Comparison of ENCODE assay signal across 13 mouse cellular contexts in genomic region chr1:40391374-40391773, GRCm38 (mm10). TPM values are rescaled to one million over a fixed set of nuclear protein-coding genes. Genes with fewer than 3 reads are reported as not detected.
"Had no signal": no experiment of that assay in that cellular context is flagged by ENCODE, and none has a peak within 500 bp of the region (broad histone marks: within the 10 kb centered on the region; RNA-seq: fewer than 3 reads in every experiment).

No protein-coding gene starts in this region.

- H3K27ac ChIP-seq: kidney, postnatal 0 days; limb, embryonic 12.5 days; liver, embryonic 13.5 days; midbrain, embryonic 10.5 days; neural tube, embryonic 12.5 days had no signal

- H3K9me3 ChIP-seq: limb, embryonic 12.5 days; liver, embryonic 13.5 days; midbrain, embryonic 10.5 days; neural tube, embryonic 12.5 days had no signal

- H3K4me2 ChIP-seq: limb, embryonic 12.5 days; liver, embryonic 13.5 days; neural tube, embryonic 12.5 days had no signal

- ATAC-seq: liver, postnatal 0 days had no signal

- H3K27me3 ChIP-seq: limb, embryonic 12.5 days; liver, embryonic 13.5 days; neural tube, embryonic 12.5 days had no signal

- DNase-seq: kidney, adult 9 months; kidney, postnatal 36 days; layer of hippocampus, adult 9-11 months; liver; liver, embryonic 13.5 days; liver, postnatal 0 days; midbrain, embryonic 14.5 days; right cerebral cortex, postnatal 25 days; thymus, postnatal 4 days had no signal

- H3K36me3 ChIP-seq: limb, embryonic 12.5 days; liver, embryonic 13.5 days; midbrain, embryonic 10.5 days; neural tube, embryonic 12.5 days had no signal

- H3K4me3 ChIP-seq: limb, embryonic 12.5 days; liver, embryonic 13.5 days; midbrain, embryonic 10.5 days; neural tube, embryonic 12.5 days had no signal

- H3K9ac ChIP-seq: limb, embryonic 12.5 days; liver, embryonic 13.5 days; liver, postnatal 0 days; neural tube, embryonic 12.5 days had no signal

- H3K4me1 ChIP-seq: limb, embryonic 12.5 days; liver, embryonic 13.5 days; midbrain, embryonic 10.5 days; neural tube, embryonic 12.5 days had no signal

RNA-seq across cellular contexts. Expression of gene Il1rl1, which starts 38.0 kb away (rescaled TPM):
- polyA plus RNA-seq: midbrain, embryonic 10.5 days had no signal
